Mouse (Mus musculus) CD4-positive naive resting alpha-beta T cell, adult 57 days (primary cell): ENCODE results near the gene Irgc1. TPM values are rescaled to one million over a fixed set of nuclear protein-coding genes. Genes with fewer than 3 reads are reported as not detected.

Experiments
- total RNA-seq: library from RNA; stranded (reverse); gene quantifications from one replicate; pipeline ENCODE4 v1.2.4, GENCODE M21; 2023

Irgc1 gene
- total RNA-seq = 4.3 TPM

DNA sequence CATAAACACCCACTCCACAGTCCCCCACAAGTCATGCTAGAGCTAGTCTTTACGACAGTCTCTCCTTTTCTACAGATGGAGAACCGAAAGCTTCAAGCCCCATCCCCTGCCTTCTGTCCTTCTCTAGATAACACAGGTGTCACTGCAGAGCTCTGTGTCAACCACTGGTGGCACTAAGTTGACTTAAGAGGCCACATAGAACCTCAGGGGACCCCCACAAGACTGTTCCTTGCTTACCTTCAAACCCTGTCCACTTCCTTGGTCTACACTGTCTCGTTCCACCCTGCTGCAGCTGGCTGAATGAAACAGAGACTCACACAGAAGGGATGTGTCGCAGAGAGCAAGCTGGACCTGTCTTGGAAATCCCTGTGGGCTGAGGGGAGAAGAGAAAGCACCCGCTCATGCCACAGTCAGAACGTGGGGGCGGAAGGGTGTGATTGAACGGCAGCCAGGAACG, at the start of gene Irgc1:
Gene Irgc1 (minus strand): TSS at position 443 of the 457 bp plus-strand sequence.

GRCm38 (mm10) chr7:24481474-24482207, 29.5 kb upstream of the Irgc1 start, which contains the start of gene Cadm4:
Gene Cadm4, plus strand, starts transcription at chr7:24482023.

DNA sequence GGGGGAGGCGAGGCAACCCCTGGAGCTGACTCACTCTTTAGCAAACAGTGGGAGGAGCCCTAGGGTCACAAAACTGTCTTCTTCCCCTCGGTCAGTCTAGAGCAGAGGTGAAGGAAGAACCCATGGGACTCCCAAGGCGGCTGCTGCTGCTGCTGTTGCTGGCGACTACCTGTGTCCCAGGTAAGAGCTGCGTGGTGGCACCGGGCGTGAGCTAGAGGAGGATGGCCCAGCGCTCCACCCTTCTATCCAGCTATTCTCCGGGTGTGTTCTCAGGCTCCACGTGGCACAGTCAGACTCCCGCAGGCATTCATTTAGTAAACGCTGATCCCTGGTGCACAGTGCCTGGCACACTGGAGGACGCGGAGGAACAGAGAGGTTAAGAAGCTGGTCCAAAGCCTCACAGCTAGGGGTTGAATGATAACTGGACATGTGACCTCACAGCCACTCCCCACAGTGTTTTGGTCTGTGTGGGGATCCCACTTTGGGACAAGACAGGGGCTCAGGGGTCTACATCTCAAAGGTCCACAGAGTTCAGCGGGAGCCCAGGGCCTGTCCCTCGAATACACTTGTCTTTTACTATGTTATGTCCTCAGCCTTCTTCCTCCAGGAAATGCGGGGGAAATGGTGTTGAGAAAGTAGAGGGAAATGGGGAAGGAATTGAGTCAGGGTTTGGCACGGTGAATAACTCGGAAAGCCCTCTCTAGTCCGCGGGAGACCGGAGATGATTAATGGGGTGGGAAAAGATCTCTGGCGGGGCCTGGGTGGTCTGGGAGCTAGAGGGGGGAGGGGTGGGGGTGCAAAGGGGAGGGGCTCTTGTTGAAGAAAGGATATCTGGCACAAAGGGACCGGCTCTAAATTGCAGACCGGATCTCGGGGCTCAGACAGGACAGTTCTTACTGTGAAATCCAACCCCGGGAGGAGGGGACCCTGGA, 10.6 kb upstream of the Irgc1 start, which contains the start of gene Plaur:
Gene Plaur (plus strand): TSS at position 97 of the 932 bp plus-strand sequence.

DNA sequence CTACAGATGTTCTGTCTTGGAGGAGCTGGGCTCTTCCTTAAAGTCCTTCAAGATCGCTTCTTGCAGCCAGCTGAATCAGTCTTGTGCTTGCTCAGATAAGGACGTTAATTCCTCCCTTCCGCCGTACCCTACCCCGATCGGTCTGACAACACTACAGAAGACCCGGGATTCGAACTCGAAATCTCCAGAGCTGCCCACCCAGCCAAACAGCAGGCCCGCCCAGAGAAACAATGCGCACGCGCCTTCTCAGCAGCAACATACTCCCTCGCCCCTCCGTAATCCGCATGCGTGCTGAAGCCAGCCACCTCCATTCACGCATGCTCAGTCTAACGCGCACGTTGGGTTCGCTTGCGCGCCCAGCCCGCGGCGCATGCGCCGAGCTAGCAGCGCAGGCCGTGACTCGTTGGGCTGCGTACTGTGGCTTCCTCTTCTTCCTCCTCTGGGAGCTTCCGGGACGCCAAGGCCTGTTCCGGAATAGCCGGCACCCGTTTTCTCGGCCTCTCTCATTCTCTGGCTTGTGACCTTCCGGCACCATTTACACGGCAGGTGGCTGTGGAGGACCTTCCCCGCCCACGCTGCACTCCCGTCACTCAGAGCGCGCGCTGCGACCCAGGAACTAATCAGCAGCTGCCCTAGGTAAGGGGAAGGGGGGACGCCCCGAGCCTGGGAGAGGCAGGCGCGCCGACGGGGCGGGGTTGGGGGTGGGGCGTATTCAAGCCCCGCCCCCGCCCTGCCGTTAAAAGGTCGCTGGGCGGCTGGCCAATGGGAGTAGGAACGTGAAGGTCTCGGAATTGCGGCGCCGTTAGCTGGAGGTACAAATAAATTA, 52.6 kb downstream of the Irgc1 start, which contains the start of gene Smg9:
Gene Smg9 (plus strand): TSS at position 364 of the 826 bp plus-strand sequence.

Other genes starting within 250 kb of the Irgc1 start
- 0.77 TPM for gene Zfp111, start 240.9 kb downstream of the Irgc1 start, total RNA-seq
- 2.3 TPM for gene Zfp109, start 214.7 kb downstream of the Irgc1 start, total RNA-seq
- not detected for gene Zfp108, start 197.5 kb downstream of the Irgc1 start, total RNA-seq
- gene Zfp93, start 181.9 kb downstream of the Irgc1 start, total RNA-seq = 0.98 TPM
- 11.3 TPM for gene Zfp61, start 151.1 kb downstream of the Irgc1 start, total RNA-seq
- gene Zfp94, start 135.6 kb downstream of the Irgc1 start, total RNA-seq = 5.2 TPM
- gene Tescl, start 118.4 kb downstream of the Irgc1 start, total RNA-seq = not detected
- not detected for gene Lypd5, start 103.1 kb downstream of the Irgc1 start, total RNA-seq
- 205 TPM for gene Kcnn4, start 82.0 kb downstream of the Irgc1 start, total RNA-seq
- gene Smg9, start 52.7 kb downstream of the Irgc1 start, total RNA-seq = 135 TPM
- gene Plaur, start 10.2 kb upstream of the Irgc1 start, total RNA-seq = 204 TPM
- 0.44 TPM for gene Cadm4, start 29.7 kb upstream of the Irgc1 start, total RNA-seq
- 1.4 TPM for gene Zfp428, start 54.7 kb upstream of the Irgc1 start, total RNA-seq
- gene AC161166.1, start 60.2 kb upstream of the Irgc1 start, total RNA-seq = not detected
- gene Irgq, start 78.4 kb upstream of the Irgc1 start, total RNA-seq = 12.2 TPM
- gene Pinlyp, start 93.8 kb upstream of the Irgc1 start, total RNA-seq = not detected
- gene Xrcc1, start 94.0 kb upstream of the Irgc1 start, total RNA-seq = 53.1 TPM
- gene Ethe1, start 135.2 kb upstream of the Irgc1 start, total RNA-seq = 6.9 TPM
- gene Zfp575, start 135.3 kb upstream of the Irgc1 start, total RNA-seq = not detected
- gene Phldb3, start 158.5 kb upstream of the Irgc1 start, total RNA-seq = 8.3 TPM
- 0.35 TPM for gene Lypd3, start 184.3 kb upstream of the Irgc1 start, total RNA-seq
- not detected for gene Tex101, start 224.4 kb upstream of the Irgc1 start, total RNA-seq